Mouse (Mus musculus) megakaryocyte-erythroid progenitor cell, adult 5-6 weeks (primary cell): ENCODE results near the gene Tent4b. TPM values are rescaled to one million over a fixed set of nuclear protein-coding genes. Genes with fewer than 3 reads are reported as not detected.

Experiments
- ATAC-seq: replicated peaks from 2 replicates; pipeline ENCODE4 v1.8.0; 2016; ENCODE audit warnings: mild to moderate bottlenecking, inconsistent platforms; ENCODE audit not compliant: severe bottlenecking, poor library complexity, low FRiP score, low TSS enrichment
- total RNA-seq, 2 experiments: library from RNA; stranded (forward) in 1 of 2; stranded (reverse) in 1 of 2; fragments of 200-1000, 215-1000 nt in 1 of 2; fragments of >200 nt in 1 of 2; fragmentation: Nextera tagmentation in 1 of 2; gene quantifications; 2 replicates each; pipeline ENCODE4 v1.2.3; 2014 to 2017

Tent4b gene
- total RNA-seq, 2 experiments from 2014 or later: 50.4 to 51.7 TPM

DNA sequence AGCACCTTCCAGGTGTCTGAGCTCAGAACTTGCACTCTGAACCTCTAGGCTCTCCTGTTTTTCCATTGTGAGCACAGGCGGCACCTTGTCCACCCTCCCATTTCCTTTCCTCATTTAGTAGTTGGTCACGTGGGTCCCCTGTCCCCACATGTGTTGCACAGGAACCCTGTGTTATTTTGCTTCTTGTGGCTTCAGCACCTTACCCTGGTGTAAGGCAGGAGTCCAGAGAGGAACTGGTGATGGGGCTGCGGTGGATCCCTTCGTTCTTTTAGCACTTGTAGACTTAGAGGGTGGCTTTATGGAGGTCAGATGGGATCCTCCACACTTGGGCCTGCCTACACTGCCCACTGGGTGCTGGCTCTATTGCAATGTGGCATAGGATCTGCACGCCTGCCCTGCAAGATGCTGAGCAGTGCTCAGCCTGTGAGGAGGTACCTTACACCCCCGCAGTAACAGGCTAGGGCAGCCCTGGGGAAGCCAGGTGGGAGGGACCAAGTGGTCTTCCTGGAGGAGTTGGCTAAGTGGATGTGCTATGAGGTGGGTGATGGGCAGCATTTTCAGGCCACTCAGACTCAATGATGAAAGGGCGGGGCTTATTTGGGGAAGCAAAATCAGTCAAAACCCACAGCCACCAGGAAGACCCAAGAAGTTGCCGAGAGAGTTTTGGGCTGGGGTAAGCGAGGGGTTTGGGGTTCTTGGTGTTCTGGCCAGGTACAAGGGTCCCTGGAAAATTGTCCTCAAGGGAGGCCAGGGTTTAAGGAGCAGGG, 94.8 kb downstream of the Tent4b start:
- ATAC-seq: 0 out of 2 replicates have a peak, but pooled peaks have one; percentile 4

DNA sequence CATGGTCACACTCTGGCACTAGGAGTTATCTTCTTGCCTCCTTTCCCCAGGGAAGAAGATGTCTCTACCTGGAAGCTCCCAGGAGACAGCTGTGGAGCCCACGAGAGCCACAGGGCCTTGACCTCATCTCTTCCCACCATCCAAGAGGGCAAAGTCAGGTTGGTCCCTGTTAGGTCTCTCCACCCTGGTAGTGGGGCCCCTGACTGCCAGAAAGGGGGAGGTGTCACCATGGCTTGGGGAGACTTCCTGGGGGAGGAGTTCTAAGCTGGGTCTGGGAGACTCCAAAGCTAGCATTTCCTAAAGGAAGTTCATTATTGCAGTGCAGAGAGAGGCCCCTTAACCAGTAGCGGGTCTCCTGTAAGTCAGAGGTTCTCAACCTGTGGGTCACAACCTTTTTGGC, 96.0 kb downstream of the Tent4b start:
- ATAC-seq: no peak

DNA sequence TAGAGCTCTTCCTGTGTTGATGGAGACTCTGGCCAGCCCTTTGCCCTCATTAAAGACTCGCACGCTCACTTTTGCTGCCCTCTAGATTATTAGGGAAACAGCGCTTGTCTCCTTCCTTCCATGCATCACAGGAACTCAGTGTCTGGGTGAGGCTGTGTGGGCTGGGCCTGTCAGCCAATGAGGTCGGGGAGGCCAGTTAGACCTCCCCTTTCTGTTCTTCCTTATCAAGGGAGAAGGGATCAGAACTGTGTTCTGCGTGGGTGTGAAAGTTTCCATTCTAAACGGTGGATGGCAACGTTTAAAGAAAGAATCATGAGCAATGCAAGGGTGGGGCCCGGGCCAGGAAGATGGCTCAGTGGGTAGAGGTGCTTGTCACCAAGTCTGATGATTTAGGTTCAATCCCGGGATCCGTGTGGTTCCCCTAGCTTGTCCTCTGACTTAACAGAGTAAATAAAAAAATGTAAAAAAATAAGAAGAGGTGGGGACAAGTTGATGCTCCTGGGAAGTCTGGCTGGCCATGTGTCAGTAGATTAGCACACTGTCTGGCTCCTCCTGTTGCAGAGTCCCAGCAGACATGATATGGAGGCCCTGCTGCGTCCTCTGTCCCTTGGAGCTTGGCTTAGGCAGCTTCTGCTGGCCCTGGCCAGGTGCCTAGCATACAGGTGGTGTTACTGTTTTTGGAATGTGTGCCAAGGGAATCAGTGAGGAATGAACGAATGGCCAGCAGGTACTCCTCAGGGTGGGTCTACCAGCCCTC, 99.1 kb downstream of the Tent4b start:
- peak; percentile 72 for ATAC-seq

DNA sequence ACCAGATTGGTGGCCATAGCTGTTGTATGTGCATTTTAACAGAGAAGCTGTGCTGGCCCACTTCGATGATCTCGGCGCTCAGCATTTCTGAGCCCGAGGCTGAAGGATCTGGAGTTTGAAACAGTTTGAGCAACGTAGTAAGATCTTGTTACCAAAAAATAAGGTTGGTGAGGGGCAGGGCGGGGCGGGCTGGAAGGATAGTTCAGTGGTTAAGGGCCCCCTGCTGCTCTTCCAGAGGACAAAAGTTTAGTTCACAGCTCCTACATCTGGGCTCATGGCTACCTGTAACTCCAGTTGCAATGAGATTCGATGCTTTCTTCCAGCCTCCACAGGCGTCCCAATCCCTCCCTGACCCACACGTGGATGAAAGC, 99.7 kb downstream of the Tent4b start:
- no peak for ATAC-seq

DNA sequence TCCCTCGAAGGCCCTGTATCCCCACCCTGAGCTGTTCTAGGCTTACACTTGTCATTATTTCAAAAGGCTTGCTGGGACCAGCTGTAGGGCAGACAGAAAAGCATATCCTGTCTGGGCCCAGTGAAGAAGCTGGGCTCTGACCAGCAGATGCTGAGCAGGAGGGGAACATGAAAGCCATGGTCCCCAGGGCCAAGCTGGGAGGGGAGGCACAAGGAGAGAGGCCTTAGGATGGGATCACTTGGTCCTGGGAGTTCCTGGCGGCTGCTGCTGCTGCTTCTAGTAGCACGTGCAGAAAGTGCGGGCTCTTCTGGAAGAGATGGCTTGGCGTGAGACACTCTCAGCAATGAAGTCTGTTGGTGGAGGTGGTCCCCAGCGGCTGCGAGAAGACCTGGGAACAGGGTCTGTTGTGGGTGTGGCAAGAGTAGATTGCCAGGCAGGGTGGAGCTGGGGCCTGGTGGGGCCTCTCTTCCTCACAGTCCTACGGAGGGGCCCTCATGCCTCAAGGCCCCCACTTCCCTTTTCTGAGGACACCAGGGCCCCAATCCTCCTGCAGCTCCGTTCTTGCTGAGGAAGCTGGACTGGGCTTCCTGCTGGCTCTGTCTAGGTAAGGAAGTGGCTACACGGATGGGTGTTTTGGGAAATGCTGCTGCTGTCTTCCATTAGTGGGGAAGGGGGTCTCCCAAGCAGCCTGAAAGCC, 101.0 kb downstream of the Tent4b start:
- peak; percentile 28; the same call in 1 of the 2 replicates for ATAC-seq

DNA sequence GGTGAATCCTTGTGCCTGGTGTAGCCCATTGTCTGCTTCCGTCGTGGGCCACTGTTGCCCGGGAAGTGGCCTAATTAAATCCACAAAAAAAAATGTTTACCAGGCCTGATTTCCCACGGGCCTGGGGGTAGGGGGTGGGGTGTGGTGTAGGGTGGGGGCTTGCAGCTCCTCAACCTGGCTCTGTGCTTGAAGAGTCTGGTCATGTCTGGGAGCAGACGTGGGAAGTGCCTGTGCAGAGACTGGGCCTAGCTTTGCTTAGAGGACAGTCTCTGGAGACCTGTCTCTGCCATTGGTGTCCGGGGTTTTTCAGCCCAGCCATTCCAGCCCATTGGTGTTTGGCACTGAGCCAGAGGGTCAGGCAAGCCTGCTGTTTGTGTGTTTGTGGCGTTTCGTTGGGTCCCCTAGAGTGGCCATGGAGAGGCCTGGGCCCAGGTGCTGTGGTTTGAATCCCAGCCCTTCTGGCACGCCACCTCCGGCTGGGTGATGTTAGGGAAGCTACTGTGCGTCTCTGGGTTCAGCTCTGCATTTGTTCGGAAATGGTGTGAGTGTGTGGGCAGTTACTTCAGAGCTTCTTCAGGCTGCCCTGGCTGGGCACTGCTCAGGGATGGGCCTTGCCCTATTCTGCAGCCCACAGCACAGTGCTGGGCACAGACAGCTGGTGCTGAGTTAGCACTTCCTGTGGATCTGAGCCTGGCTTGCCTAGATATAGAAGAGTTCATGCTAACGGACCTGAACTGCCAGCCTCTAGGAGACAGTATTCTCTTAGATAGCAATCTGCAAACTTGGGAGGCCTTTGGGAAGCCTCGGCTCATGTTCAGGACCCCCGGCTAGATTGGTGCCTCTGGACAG, 102.8 kb downstream of the Tent4b start:
- peak; percentile 52 for ATAC-seq

DNA sequence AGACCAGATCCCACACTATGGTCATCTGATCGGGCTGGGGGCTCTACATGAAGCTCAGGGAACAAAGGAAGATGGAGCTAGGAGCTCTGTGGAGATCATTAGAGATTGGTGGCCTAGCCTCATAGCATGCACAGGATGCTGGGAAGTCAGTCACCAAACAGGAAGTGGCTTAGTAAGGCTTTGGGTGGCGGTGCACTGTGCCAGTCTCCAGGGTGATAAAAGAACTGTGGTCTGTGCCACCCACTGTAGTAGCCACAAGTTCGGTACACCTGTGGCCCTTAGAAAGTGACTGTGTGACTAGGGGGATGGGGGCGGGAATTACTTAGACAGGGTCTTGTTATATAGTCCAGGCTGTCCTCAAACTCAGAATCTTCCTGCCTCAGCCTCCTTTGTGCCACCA, 106.8 kb downstream of the Tent4b start:
- no peak for ATAC-seq

DNA sequence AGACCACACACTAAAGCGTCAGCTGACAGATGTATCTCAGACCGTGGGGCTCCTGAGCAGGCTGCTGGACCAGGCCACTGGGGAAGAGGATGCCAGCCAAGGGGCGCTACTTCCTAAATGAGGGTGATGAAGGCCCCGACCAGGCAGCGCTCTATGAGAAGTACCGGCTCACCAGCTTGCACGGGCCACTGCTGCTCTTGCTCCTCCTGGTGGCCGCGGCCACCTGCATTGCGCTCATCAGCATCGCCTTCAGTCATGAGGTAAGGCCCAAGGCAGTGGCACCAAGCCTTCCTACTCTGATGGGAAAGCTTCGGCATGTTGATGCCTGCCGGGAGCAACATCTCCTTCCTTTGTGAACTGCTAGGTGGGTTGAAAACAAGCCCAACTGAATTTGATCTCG, 107.5 kb downstream of the Tent4b start:
- peak; percentile 44 for ATAC-seq

DNA sequence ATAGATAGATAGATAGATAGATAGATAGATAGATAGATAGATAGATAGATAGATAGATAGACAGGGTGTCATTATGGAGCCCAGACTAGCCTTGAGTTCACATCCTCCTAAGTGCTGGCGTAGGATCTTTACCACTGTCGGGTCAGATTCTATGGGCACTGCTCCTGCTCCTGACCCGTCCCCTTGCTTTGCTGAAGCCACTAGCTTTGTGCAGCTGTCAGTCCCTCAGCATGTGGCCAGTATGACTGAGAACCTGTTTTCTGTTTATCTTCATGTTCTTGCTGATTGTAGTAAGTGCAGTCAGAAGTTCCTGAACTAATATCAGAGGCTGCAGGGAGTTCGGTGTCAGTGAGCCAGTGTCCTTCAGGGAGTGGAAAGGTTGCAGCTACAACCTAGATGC, 108.7 kb downstream of the Tent4b start:
- no peak for ATAC-seq

Other genes with a start within 250 kb of the Tent4b start
- not detected in 2 replicates for gene Zfp423, start 239.6 kb upstream of the Tent4b start, total RNA-seq (2014; fragmentation: Nextera tagmentation)
- not detected in 2 replicates for gene Zfp423, start 239.6 kb upstream of the Tent4b start, total RNA-seq (2017)
- 42.8 and 61.3 TPM in 2 replicates for gene Cnep1r1, start 80.4 kb upstream of the Tent4b start, total RNA-seq (2014; fragmentation: Nextera tagmentation)
- gene Cnep1r1, start 80.4 kb upstream of the Tent4b start, total RNA-seq (2017): 16.0 and 16.6 TPM in 2 replicates
- 75.6 and 79.2 TPM in 2 replicates for gene Heatr3, start 61.4 kb upstream of the Tent4b start, total RNA-seq (2014; fragmentation: Nextera tagmentation)
- gene Heatr3, start 61.4 kb upstream of the Tent4b start, total RNA-seq (2017): 62.9 and 79.2 TPM in 2 replicates
- gene Adcy7, start 73.2 kb downstream of the Tent4b start, total RNA-seq (2014; fragmentation: Nextera tagmentation): 60.4 and 66.1 TPM in 2 replicates
- 48.0 and 48.9 TPM in 2 replicates for gene Adcy7, start 73.2 kb downstream of the Tent4b start, total RNA-seq (2017)
- gene Brd7, start 163.0 kb downstream of the Tent4b start, total RNA-seq (2014; fragmentation: Nextera tagmentation): 79.1 and 115 TPM in 2 replicates
- gene Brd7, start 163.0 kb downstream of the Tent4b start, total RNA-seq (2017): 106 and 134 TPM in 2 replicates